Mouse (Mus musculus): ENCODE measurements around the gene Il18r1. TPM values are rescaled to one million over a fixed set of nuclear protein-coding genes. Genes with fewer than 3 reads are reported as not detected.

The Il18r1 gene
- polyA plus RNA-seq, 1 experiment from 2014 or later, result not detected

- Histone ChIP-seq H3K27ac (no peak overlapping the region), H3K27me3 (no peaks in the 10 kb centered on the region), H3K9me3 (replicated peaks) (no peaks in the 10 kb centered on the region), H3K4me1 (no peaks in the 10 kb centered on the region), H3K4me2 (no peak overlapping the region), H3K36me3 (ENCODE audit: poor library complexity, severe bottlenecking) (no peaks in the 10 kb centered on the region), H3K9ac (no peak overlapping the region), H3K4me3 (no peak overlapping the region)
- 93% methylated on average over 3 of the region's 3 CpGs for WGBS
- no peak for ATAC-seq
Measured at GRCm38 (mm10) chr1:40444800-40445199, 20.6 kb upstream of the Il18r1 start.

- no peak overlapping the region for H3K9ac ChIP-seq
- no peaks in the 10 kb centered on the region for H3K9me3 ChIP-seq (replicated peaks)
- no peaks in the 10 kb centered on the region for H3K27me3 ChIP-seq
- H3K4me3 ChIP-seq, result no peak overlapping the region
- no peaks in the 10 kb centered on the region for H3K36me3 ChIP-seq (ENCODE audit: poor library complexity, severe bottlenecking)
- ATAC-seq, result no peak
- no peak overlapping the region for H3K27ac ChIP-seq
- no peak overlapping the region for H3K4me2 ChIP-seq
- H3K4me1 ChIP-seq, result no peaks in the 10 kb centered on the region
- 90% methylated on average over 4 of the region's 4 CpGs for WGBS
Measured at GRCm38 (mm10) chr1:40467306-40467705, 2.0 kb downstream of the Il18r1 start.

GRCm38 (mm10) chr1:40468805-40469204 lies 3.5 kb downstream of the Il18r1 start:
- ATAC-seq, result no peak
- Histone ChIP-seq H3K4me1 (no peaks in the 10 kb centered on the region), H3K4me2 (no peak overlapping the region), H3K9ac (no peak overlapping the region), H3K9me3 (replicated peaks) (no peaks in the 10 kb centered on the region), H3K27ac (no peak overlapping the region), H3K4me3 (no peak overlapping the region), H3K36me3 (ENCODE audit: poor library complexity, severe bottlenecking) (no peaks in the 10 kb centered on the region), H3K27me3 (no peaks in the 10 kb centered on the region)
- WGBS, result 84% methylated on average over 2 of the region's 2 CpGs

GRCm38 (mm10) chr1:40469900-40470299 lies 4.5 kb downstream of the Il18r1 start:
- WGBS, result 92% methylated on average over 12 of the region's 12 CpGs

GRCm38 (mm10) chr1:40472401-40472800 lies 7.0 kb downstream of the Il18r1 start:
- Histone ChIP-seq H3K4me3 (no peak overlapping the region), H3K4me2 (no peak overlapping the region), H3K36me3 (ENCODE audit: poor library complexity, severe bottlenecking) (no peaks in the 10 kb centered on the region), H3K4me1 (no peaks in the 10 kb centered on the region), H3K9me3 (replicated peaks) (no peaks in the 10 kb centered on the region), H3K9ac (no peak overlapping the region), H3K27me3 (no peaks in the 10 kb centered on the region), H3K27ac (no peak overlapping the region)
- WGBS, result 91% methylated on average over 1 of the region's 1 CpGs
- ATAC-seq, result no peak

More at GRCm38 (mm10) chr1:40469900-40470299, 4.5 kb downstream of the Il18r1 start:
- Histone ChIP-seq H3K27ac (no peak overlapping the region), H3K27me3 (no peaks in the 10 kb centered on the region), H3K9me3 (replicated peaks) (no peaks in the 10 kb centered on the region), H3K4me2 (no peak overlapping the region), H3K4me1 (no peaks in the 10 kb centered on the region), H3K36me3 (ENCODE audit: poor library complexity, severe bottlenecking) (no peaks in the 10 kb centered on the region), H3K9ac (no peak overlapping the region), H3K4me3 (no peak overlapping the region)
- no peak for ATAC-seq

- Histone ChIP-seq H3K9ac (no peak overlapping the region), H3K4me1 (no peaks in the 10 kb centered on the region), H3K27ac (no peak overlapping the region), H3K9me3 (replicated peaks) (no peaks in the 10 kb centered on the region), H3K4me2 (no peak overlapping the region), H3K4me3 (no peak overlapping the region), H3K36me3 (ENCODE audit: poor library complexity, severe bottlenecking) (no peaks in the 10 kb centered on the region), H3K27me3 (no peaks in the 10 kb centered on the region)
- WGBS, result 89% methylated on average over 4 of the region's 4 CpGs
- no peak for ATAC-seq
Measured at GRCm38 (mm10) chr1:40473640-40474039, 8.3 kb downstream of the Il18r1 start.

GRCm38 (mm10) chr1:40474336-40474735 lies 9.0 kb downstream of the Il18r1 start:
- Histone ChIP-seq H3K4me1 (no peaks in the 10 kb centered on the region), H3K4me3 (no peak overlapping the region), H3K27ac (no peak overlapping the region), H3K36me3 (ENCODE audit: poor library complexity, severe bottlenecking) (no peaks in the 10 kb centered on the region), H3K4me2 (no peak overlapping the region), H3K9ac (no peak overlapping the region), H3K9me3 (replicated peaks) (no peaks in the 10 kb centered on the region), H3K27me3 (no peaks in the 10 kb centered on the region)
- 88% methylated on average over 5 of the region's 5 CpGs for WGBS
- ATAC-seq, result no peak

GRCm38 (mm10) chr1:40475697-40476096 lies 10.3 kb downstream of the Il18r1 start:
- H3K9me3 ChIP-seq (replicated peaks), result no peaks in the 10 kb centered on the region

GRCm38 (mm10) chr1:40476756-40477155 lies 11.4 kb downstream of the Il18r1 start:
- Histone ChIP-seq H3K4me2 (no peak overlapping the region), H3K27ac (no peak overlapping the region), H3K4me3 (no peak overlapping the region), H3K4me1 (no peaks in the 10 kb centered on the region), H3K9me3 (replicated peaks) (no peaks in the 10 kb centered on the region), H3K27me3 (no peaks in the 10 kb centered on the region), H3K36me3 (ENCODE audit: poor library complexity, severe bottlenecking) (no peaks in the 10 kb centered on the region), H3K9ac (no peak overlapping the region)
- WGBS, result 72% methylated on average over 4 of the region's 4 CpGs
- no peak for ATAC-seq

More at GRCm38 (mm10) chr1:40475697-40476096, 10.3 kb downstream of the Il18r1 start:
- Histone ChIP-seq H3K4me2 (no peak overlapping the region), H3K4me1 (no peaks in the 10 kb centered on the region), H3K27ac (no peak overlapping the region), H3K9ac (no peak overlapping the region), H3K27me3 (no peaks in the 10 kb centered on the region), H3K36me3 (ENCODE audit: poor library complexity, severe bottlenecking) (no peaks in the 10 kb centered on the region), H3K4me3 (no peak overlapping the region)
- ATAC-seq, result no peak
- 76% methylated on average over 3 of the region's 3 CpGs for WGBS

GRCm38 (mm10) chr1:40479505-40479923 lies 14.2 kb downstream of the Il18r1 start:
- Histone ChIP-seq H3K9ac (no peak overlapping the region), H3K4me2 (no peak overlapping the region), H3K27me3 (no peaks in the 10 kb centered on the region), H3K4me1 (no peaks in the 10 kb centered on the region), H3K27ac (no peak overlapping the region), H3K9me3 (replicated peaks) (no peaks in the 10 kb centered on the region), H3K36me3 (ENCODE audit: poor library complexity, severe bottlenecking) (no peaks in the 10 kb centered on the region), H3K4me3 (no peak overlapping the region)
- no peak for ATAC-seq
- 90% methylated on average over 6 of the region's 6 CpGs for WGBS

GRCm38 (mm10) chr1:40494594-40494993 lies 29.2 kb downstream of the Il18r1 start:
- H3K9me3 ChIP-seq (replicated peaks), result no peaks in the 10 kb centered on the region
- WGBS, result 94% methylated on average over 4 of the region's 4 CpGs
- no peak for ATAC-seq
- H3K4me1 ChIP-seq, result no peaks in the 10 kb centered on the region
- no peak overlapping the region for H3K4me2 ChIP-seq
- no peaks in the 10 kb centered on the region for H3K36me3 ChIP-seq (ENCODE audit: poor library complexity, severe bottlenecking)
- H3K4me3 ChIP-seq, result no peak overlapping the region
- H3K27me3 ChIP-seq, result no peaks in the 10 kb centered on the region
- H3K9ac ChIP-seq, result no peak overlapping the region
- no peak overlapping the region for H3K27ac ChIP-seq

- 92% methylated on average over 1 of the region's 1 CpGs for WGBS
- no peaks in the 10 kb centered on the region for H3K9me3 ChIP-seq (replicated peaks)
Measured at GRCm38 (mm10) chr1:40499708-40500107, 34.4 kb downstream of the Il18r1 start.

GRCm38 (mm10) chr1:40501126-40501525 lies 35.8 kb downstream of the Il18r1 start:
- Histone ChIP-seq H3K4me2 (no peak overlapping the region), H3K27me3 (no peaks in the 10 kb centered on the region), H3K9ac (no peak overlapping the region), H3K4me1 (no peaks in the 10 kb centered on the region), H3K4me3 (no peak overlapping the region), H3K27ac (no peak overlapping the region), H3K36me3 (ENCODE audit: poor library complexity, severe bottlenecking) (no peaks in the 10 kb centered on the region), H3K9me3 (replicated peaks) (no peaks in the 10 kb centered on the region)
- no peak for ATAC-seq
- 95% methylated on average over 4 of the region's 4 CpGs for WGBS

More at GRCm38 (mm10) chr1:40499708-40500107, 34.4 kb downstream of the Il18r1 start:
- no peaks in the 10 kb centered on the region for H3K36me3 ChIP-seq (ENCODE audit: poor library complexity, severe bottlenecking)
- H3K9ac ChIP-seq, result no peak overlapping the region
- no peak overlapping the region for H3K4me2 ChIP-seq
- no peak for ATAC-seq
- H3K27me3 ChIP-seq, result no peaks in the 10 kb centered on the region
- H3K27ac ChIP-seq, result no peak overlapping the region
- H3K4me1 ChIP-seq, result no peaks in the 10 kb centered on the region
- H3K4me3 ChIP-seq, result no peak overlapping the region
